Mouse (Mus musculus): ENCODE results near the gene Gm28305. TPM values are rescaled to one million over a fixed set of nuclear protein-coding genes. Genes with fewer than 3 reads are reported as not detected.

The Gm28305 gene
- not detected in 2 replicates for polyA plus RNA-seq (2012; rRNA removed)

- DNase-seq (ENCODE audit: extremely low spot score in 1 of 2, low spot score in 1 of 2) = no peak
These were observed at the start of gene Gm28305 for GRCm38 (mm10) chr9:104040362-104040761. Gene Gm28305 (plus strand): TSS chr9:104040662.

- DNase-seq (ENCODE audit: extremely low spot score in 1 of 2, low spot score in 1 of 2) = peak in 1 of 2 experiments; percentile 71
These were observed 44.0 kb upstream of the Gm28305 start for GRCm38 (mm10) chr9:103996496-103996895.

- no peak for DNase-seq (ENCODE audit: extremely low spot score in 1 of 2, low spot score in 1 of 2)
These were observed 39.9 kb upstream of the Gm28305 start for GRCm38 (mm10) chr9:104000601-104001000.

GRCm38 (mm10) chr9:104001921-104002859, 38.3 kb upstream of the Gm28305 start, which contains the start of gene Nphp3:
Gene Nphp3 (plus strand): TSS chr9:104002544.
- peak; percentile 99 to 100 for DNase-seq (ENCODE audit: extremely low spot score in 1 of 2, low spot score in 1 of 2)

GRCm38 (mm10) chr9:104002913-104003330, 37.5 kb upstream of the Gm28305 start:
- peak; percentile 46 to 77 for DNase-seq (ENCODE audit: extremely low spot score in 1 of 2, low spot score in 1 of 2)

- DNase-seq (ENCODE audit: extremely low spot score in 1 of 2, low spot score in 1 of 2) = peak in 1 of 2 experiments; percentile 47
These were observed 25.9 kb upstream of the Gm28305 start for GRCm38 (mm10) chr9:104014526-104014925.

- no peak for DNase-seq (ENCODE audit: extremely low spot score in 1 of 2, low spot score in 1 of 2)
These were observed 19.4 kb upstream of the Gm28305 start for GRCm38 (mm10) chr9:104021026-104021425.

- DNase-seq (ENCODE audit: extremely low spot score in 1 of 2, low spot score in 1 of 2) = no peak
These were observed 13.3 kb upstream of the Gm28305 start for GRCm38 (mm10) chr9:104027186-104027585.

- peak in 1 of 2 experiments; percentile 5 for DNase-seq (ENCODE audit: extremely low spot score in 1 of 2, low spot score in 1 of 2)
These were observed 10.6 kb upstream of the Gm28305 start for GRCm38 (mm10) chr9:104029861-104030260.

GRCm38 (mm10) chr9:104034231-104034630, 6.2 kb upstream of the Gm28305 start:
- no peak for DNase-seq (ENCODE audit: extremely low spot score in 1 of 2, low spot score in 1 of 2)

- no peak for DNase-seq (ENCODE audit: extremely low spot score in 1 of 2, low spot score in 1 of 2)
These were observed 5.7 kb upstream of the Gm28305 start for GRCm38 (mm10) chr9:104034718-104035117.

- DNase-seq (ENCODE audit: extremely low spot score in 1 of 2, low spot score in 1 of 2) = peak; percentile 38 to 87
These were observed 5.0 kb upstream of the Gm28305 start for GRCm38 (mm10) chr9:104035261-104036015.

- DNase-seq (ENCODE audit: extremely low spot score in 1 of 2, low spot score in 1 of 2) = no peak
These were observed 2.2 kb upstream of the Gm28305 start for GRCm38 (mm10) chr9:104038266-104038665.

- no peak for DNase-seq (ENCODE audit: extremely low spot score in 1 of 2, low spot score in 1 of 2)
These were observed 1.3 kb upstream of the Gm28305 start for GRCm38 (mm10) chr9:104039031-104039695.

GRCm38 (mm10) chr9:104039742-104040141, 720 bp upstream of the Gm28305 start:
- DNase-seq (ENCODE audit: extremely low spot score in 1 of 2, low spot score in 1 of 2) = no peak

GRCm38 (mm10) chr9:104043676-104044075, 3.2 kb downstream of the Gm28305 start:
- DNase-seq (ENCODE audit: extremely low spot score in 1 of 2, low spot score in 1 of 2) = no peak

GRCm38 (mm10) chr9:104051028-104051427, 10.6 kb downstream of the Gm28305 start:
- no peak for DNase-seq (ENCODE audit: extremely low spot score in 1 of 2, low spot score in 1 of 2)

- peak in 1 of 2 experiments; percentile 7 for DNase-seq (ENCODE audit: extremely low spot score in 1 of 2, low spot score in 1 of 2)
These were observed 22.2 kb downstream of the Gm28305 start, which contains the start of gene Uba5 for GRCm38 (mm10) chr9:104062430-104063243. Gene Uba5 (minus strand): TSS chr9:104063134.

GRCm38 (mm10) chr9:104063244-104063961, 22.9 kb downstream of the Gm28305 start, which contains the start of gene Acad11:
Gene Acad11 (plus strand): TSS chr9:104063377.
- peak; percentile 69 to 91 for DNase-seq (ENCODE audit: extremely low spot score in 1 of 2, low spot score in 1 of 2)
